Mouse (Mus musculus): ENCODE measurements around the gene Nr4a1.

DNA sequence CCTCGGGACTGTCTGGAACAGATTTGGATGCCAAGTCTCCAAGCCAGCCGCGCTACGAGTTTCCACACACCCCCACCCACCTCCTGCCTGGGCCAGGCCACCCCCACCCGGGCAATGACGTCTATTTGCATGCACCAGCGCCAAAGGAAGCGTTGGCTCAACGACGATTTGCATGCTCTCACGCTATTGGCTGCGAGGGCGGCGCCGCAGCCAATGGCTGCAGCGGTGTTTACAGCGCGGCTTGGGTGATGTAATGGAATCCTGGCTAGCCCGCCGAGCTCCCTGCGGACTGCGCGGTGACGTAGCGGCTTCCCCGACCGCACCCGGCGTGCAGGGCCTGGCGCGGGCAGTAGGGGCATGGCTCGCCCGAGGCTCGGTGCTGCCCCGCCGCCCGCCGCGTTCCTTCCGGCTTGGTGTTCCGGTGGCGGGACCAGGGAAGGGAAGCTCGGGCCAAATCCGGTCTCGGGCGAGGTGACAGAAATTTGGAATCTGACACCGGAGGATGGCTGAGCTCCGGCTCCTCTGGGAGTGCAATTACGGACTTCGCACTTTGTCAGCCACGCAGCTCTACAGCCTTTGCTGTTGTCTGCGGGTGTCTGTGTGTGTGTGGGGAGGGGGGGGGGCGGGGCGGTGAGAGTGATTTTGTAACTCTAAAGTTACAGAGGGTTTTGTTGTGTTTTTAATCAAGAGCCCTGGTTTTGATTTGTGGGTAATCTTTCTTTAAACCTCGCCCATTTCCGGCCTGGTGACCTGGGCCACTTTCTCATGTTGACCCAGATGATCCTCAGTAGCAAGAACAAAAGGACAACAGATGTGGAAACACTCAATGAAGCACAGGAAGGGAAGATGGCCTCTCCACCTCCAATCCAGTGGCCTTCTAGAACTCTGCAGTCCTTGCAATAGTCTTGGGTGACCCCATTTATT, 7.6 kb upstream of the Nr4a1 start:
- no peak for TF ChIP-seq CTCF (IDR thresholded peaks at IDR 0.05; ENCODE audit: low read depth, low read length)
- TF ChIP-seq GATA2 (IDR thresholded peaks at IDR 0.05; ENCODE audit: borderline replicate concordance, low read depth, low read length), result no peak
- TF ChIP-seq GATA1 (IDR thresholded peaks at IDR 0.05; ENCODE audit: borderline replicate concordance, low read length), result no peak
- no peak for TF ChIP-seq TAL1 (conservative IDR thresholded peaks at IDR 0.05; ENCODE audit: low read depth, low read length)
